In genomic region chr6:146686463-146687196, GRCm38 (mm10) we compare ENCODE assay signal across 8 mouse cellular contexts. TPM values are rescaled to one million over a fixed set of nuclear protein-coding genes. Genes with fewer than 3 reads are reported as not detected.
DNase-seq lines count a peak whose midpoint lies in the region; ATAC-seq lines count a peak whose summit lies in the region.

No protein-coding gene starts in this region.

- no peaks in the 10 kb centered on the region for H3K4me1 ChIP-seq in midbrain, embryonic 11.5 days (ENCODE audit: control insufficient read depth, insufficient read depth, low read length)

- 84% methylated on average over 5 of the region's 5 CpGs for WGBS in midbrain, embryonic 11.5 days

- no peaks in the 10 kb centered on the region for H3K9me3 ChIP-seq in midbrain, embryonic 11.5 days (ENCODE audit: control insufficient read depth, low read length)

- no peak overlapping the region for H3K9ac ChIP-seq in midbrain, embryonic 11.5 days (ENCODE audit: low read length)

- H3K36me3 ChIP-seq in midbrain, embryonic 11.5 days (ENCODE audit: control insufficient read depth, insufficient read depth, low read length) = no peaks in the 10 kb centered on the region

- no peak overlapping the region for H3K4me3 ChIP-seq in midbrain, embryonic 11.5 days (ENCODE audit: low read depth, low read length)

- DNase-seq in heart, adult 11 months = peak; percentile 90
- DNase-seq in heart, adult 18-20 months = no peak
- DNase-seq in ES-CJ7 (ENCODE audit: low read depth, low spot score) = peak; percentile 63
- DNase-seq in midbrain, embryonic 11.5 days (ENCODE audit: low spot score, missing footprints) = no peak
- no peak for DNase-seq in yolk sac, embryonic 10.5 days (ENCODE audit: low spot score)
- DNase-seq in thymus, adult 18-20 months = no peak

- no peak overlapping the region for H3K27ac ChIP-seq in midbrain, embryonic 11.5 days (ENCODE audit: low read depth, low read length)

- no peak overlapping the region for H3K4me2 ChIP-seq in midbrain, embryonic 11.5 days

- no peaks in the 10 kb centered on the region for H3K27me3 ChIP-seq in midbrain, embryonic 11.5 days (ENCODE audit: control insufficient read depth, insufficient read depth, low read length)

- ATAC-seq in hematopoietic stem cell, adult 5-6 weeks (replicated peaks in 1 of 2; ENCODE audit: insufficient read depth in 1 of 2, low FRiP score in 2 of 2, low TSS enrichment in 1 of 2, low read depth in 1 of 2, poor library complexity in 2 of 2, severe bottlenecking in 2 of 2) = peak; percentile 87 to 89
- peak; percentile 92 for ATAC-seq in megakaryocyte progenitor cell, adult 5-6 weeks (replicated peaks; ENCODE audit: poor library complexity)
- ATAC-seq in midbrain, embryonic 11.5 days (ENCODE audit: low FRiP score) = no peak

RNA-seq across cellular contexts. Expression of gene Stk38l, which starts 38.2 kb away (rescaled TPM):
- 10 to 100 TPM; 12.8 to 13.7 TPM for total RNA-seq in heart, adult 18-20 months (2021)
- total RNA-seq in hematopoietic stem cell, adult 5-6 weeks (2017) = 4.3 and 5.2 TPM in 2 replicates
- total RNA-seq in megakaryocyte progenitor cell, adult 5-6 weeks (2015) = 2.5 and 3.0 TPM in 2 replicates
- total RNA-seq in megakaryocyte progenitor cell, adult 5-6 weeks (2017) = 2.3 and 2.4 TPM in 2 replicates
- polyA plus RNA-seq in midbrain, embryonic 11.5 days (2014; fragmentation: Nextera tagmentation; extraction: Ambion mirVana) = 20.4 and 22.2 TPM in 2 replicates

RNA-seq across cellular contexts. Expression of gene Tm7sf3, which starts 44.0 kb away (rescaled TPM):
- 10 to 100 TPM; 15.5 to 18.5 TPM for total RNA-seq in heart, adult 18-20 months (2021)
- total RNA-seq in hematopoietic stem cell, adult 5-6 weeks (2017) = 28.1 and 31.5 TPM in 2 replicates
- total RNA-seq in megakaryocyte progenitor cell, adult 5-6 weeks (2015) = 78.9 and 81.3 TPM in 2 replicates
- 92.5 and 99.5 TPM in 2 replicates for total RNA-seq in megakaryocyte progenitor cell, adult 5-6 weeks (2017)
- 26.2 and 28.9 TPM in 2 replicates for polyA plus RNA-seq in midbrain, embryonic 11.5 days (2014; fragmentation: Nextera tagmentation; extraction: Ambion mirVana)

RNA-seq across cellular contexts. Expression of gene Med21, which starts 44.3 kb away (rescaled TPM):
- 10 to 100 TPM; 52.2 to 53.5 TPM for total RNA-seq in heart, adult 18-20 months (2021)
- 73.7 TPM in 2 replicates for total RNA-seq in hematopoietic stem cell, adult 5-6 weeks (2017)
- 222 and 260 TPM in 2 replicates for total RNA-seq in megakaryocyte progenitor cell, adult 5-6 weeks (2015)
- 190 and 247 TPM in 2 replicates for total RNA-seq in megakaryocyte progenitor cell, adult 5-6 weeks (2017)
- 125 and 135 TPM in 2 replicates for polyA plus RNA-seq in midbrain, embryonic 11.5 days (2014; fragmentation: Nextera tagmentation; extraction: Ambion mirVana)

Comparison
In these comparisons a context has a peak if more than half of its experiments do, and no peak if none do; other contexts are left out.
1. DNase-seq: peak in heart, adult 11 months (single experiment) and ES-CJ7 (single experiment); none in heart, adult 18-20 months (0 of 2), midbrain, embryonic 11.5 days (single experiment), yolk sac, embryonic 10.5 days (single experiment) and thymus, adult 18-20 months (0 of 2).